Mouse (Mus musculus) kidney, postnatal 0 days (tissue): ENCODE data around the gene Pm20d2. TPM values are rescaled to one million over a fixed set of nuclear protein-coding genes. Genes with fewer than 3 reads are reported as not detected.
A peak's percentile ranks its signal among the peaks of the same experiment; 100 is the strongest.

Experiments used
- ATAC-seq: fragments of 200-750 bp; cut with Nextera tagmentation; replicated peaks from 2 replicates; pipeline ENCODE4 v1.8.0; 2017; ENCODE audit warnings: low read depth, moderate number of reproducible peaks, moderate TSS enrichment, moderate library complexity; ENCODE audit not compliant: low FRiP score
- DNase-seq: peaks from one replicate; pipeline ENCODE4 v3.0.0-alpha.2; 2016; ENCODE audit warnings: low spot score
- H3K27ac ChIP-seq: fragments of 300-500 bp; sonication (generic); 2 replicates; pipeline ENCODE4 v1.5.1; 2014; ENCODE audit warnings: mild to moderate bottlenecking
- H3K27me3 ChIP-seq: fragments of 300-500 bp; sonication (generic); 2 replicates; pipeline ENCODE4 v1.6.1; 2014; ENCODE audit warnings: low read length, mixed read lengths; ENCODE audit not compliant: insufficient read depth
- H3K36me3 ChIP-seq: fragments of 300-500 bp; sonication (generic); 2 replicates; pipeline ENCODE4 v1.6.1; 2014; ENCODE audit warnings: low read length, mixed read lengths; ENCODE audit not compliant: insufficient read depth
- H3K4me1 ChIP-seq: fragments of 300-500 bp; sonication (generic); replicated peaks from 2 replicates; pipeline ENCODE4 v1.6.1; 2014; ENCODE audit warnings: antibody characterized with exemption, low read length, mixed read lengths; ENCODE audit not compliant: insufficient read depth
- H3K4me2 ChIP-seq: fragments of 300-500 bp; sonication (generic); 2 replicates; pipeline ENCODE4 v1.6.1; 2014; ENCODE audit warnings: mild to moderate bottlenecking, low read length, moderate library complexity, mixed read lengths
- H3K4me3 ChIP-seq: fragments of 300-500 bp; sonication (generic); replicated peaks from 2 replicates; pipeline ENCODE4 v1.5.1; 2014; ENCODE audit warnings: low read depth, low read length
- H3K9ac ChIP-seq: fragments of 300-500 bp; sonication (generic); 2 replicates; pipeline ENCODE4 v1.6.1; 2014; ENCODE audit warnings: low read depth, low read length
- H3K9me3 ChIP-seq: fragments of 300-500 bp; sonication (generic); replicated peaks from 2 replicates; pipeline ENCODE4 v1.6.1; 2016; ENCODE audit warnings: low read length, inconsistent platforms, mixed read lengths
- CTCF ChIP-seq: IDR thresholded peaks from 2 replicates; pipeline ENCODE4 v1.5.1; 2016; ENCODE audit warnings: antibody characterized with exemption, low read depth, mild to moderate bottlenecking, moderate library complexity
- WGBS: fragments of 180-500 bp; shearing (Covaris S2); extraction: QIAGEN DNeasy Blood & Tissue Kit; methylation state at CpG from one replicate; pipeline ENCODE4 v1.1.7; 2014; 5-methylcytosine and 5-hydroxymethylcytosine counted together
- polyA plus RNA-seq: library from polyadenylated mRNA; unstranded; fragments of >200 nt; fragmentation: Nextera tagmentation; extraction: Ambion mirVana; gene quantifications from 2 replicates; pipeline ENCODE4 v1.2.1, GENCODE M21; 2015

Pm20d2 gene
- polyA plus RNA-seq, 1 experiment from 2014 or later: 0.87 TPM

DNA sequence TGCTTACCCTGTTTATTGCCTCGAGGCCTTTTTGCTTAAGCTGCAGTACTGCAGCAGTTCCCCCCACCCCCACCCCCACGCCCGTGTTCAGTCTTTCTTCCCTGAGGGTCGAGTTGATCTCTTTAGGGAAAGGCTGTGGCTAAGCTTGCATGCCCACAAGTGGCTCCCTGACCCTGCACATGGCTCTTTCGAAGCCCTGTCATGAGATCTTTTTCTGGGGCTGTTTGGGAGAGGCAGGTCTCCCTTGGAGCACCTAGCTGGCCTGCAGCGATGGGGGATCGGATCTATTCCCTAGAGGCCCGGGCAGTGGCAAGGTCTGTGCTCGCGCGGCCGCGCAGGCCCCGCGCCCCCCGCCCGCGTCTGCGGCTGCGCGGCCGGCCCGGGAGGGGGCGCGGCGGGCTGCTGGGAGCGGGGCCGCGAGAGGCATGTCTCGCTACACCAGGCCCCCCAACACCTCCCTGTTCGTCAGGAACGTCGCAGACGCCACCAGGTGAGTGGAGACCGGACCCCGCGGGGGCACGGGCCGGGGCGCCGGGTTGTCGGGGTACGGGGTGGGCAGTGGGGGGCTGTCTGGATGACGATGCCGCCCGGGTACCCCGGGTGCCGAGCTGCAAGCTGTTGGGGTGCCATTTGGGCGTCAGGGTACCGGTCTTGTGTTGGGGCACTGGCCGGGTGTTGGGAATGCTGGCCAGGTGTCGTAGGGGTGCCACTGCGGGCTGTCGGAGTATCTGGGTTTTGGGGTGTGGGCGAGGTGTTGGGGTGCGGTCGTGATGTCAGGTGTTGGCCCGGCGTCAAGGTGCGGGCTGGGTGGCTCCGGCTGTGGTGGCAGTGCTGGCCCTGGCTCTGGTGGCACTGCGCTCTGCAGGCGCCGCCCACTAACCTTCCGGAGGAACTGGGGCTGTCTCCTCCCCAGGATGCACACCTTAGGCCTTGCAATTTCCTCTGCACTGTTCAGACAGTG, 19.6 kb upstream of the Pm20d2 start, which contains the start of gene Srsf12:
TSS of gene Srsf12 (plus strand) at position 111 of the 961 bp plus-strand sequence.
- no peaks in the 10 kb centered on the region for H3K9me3 ChIP-seq

GRCm38 (mm10) chr4:33207551-33207950, 18.0 kb upstream of the Pm20d2 start:
- H3K9me3 ChIP-seq: no peaks in the 10 kb centered on the region
- no peak overlapping the region for H3K27ac ChIP-seq
- DNase-seq (no peak), ATAC-seq (no peak)
- no peak for TF ChIP-seq CTCF
- no peaks in the 10 kb centered on the region for H3K27me3 ChIP-seq
- H3K36me3 ChIP-seq: no peaks in the 10 kb centered on the region
- no peak overlapping the region for H3K9ac ChIP-seq
- H3K4me3 ChIP-seq: no peak overlapping the region
- 0 out of 2 replicates have a peak, but pooled peaks cover 5% of the 10 kb centered on the region for H3K4me1 ChIP-seq
- 66% methylated on average over 2 of the region's 2 CpGs for WGBS
- H3K4me2 ChIP-seq: no peak overlapping the region

More for the DNA sequence above, 19.6 kb upstream of the Pm20d2 start, which contains the start of gene Srsf12:
- peak within 1 kb of the TSS; percentile 57 for H3K4me3 ChIP-seq
- H3K4me1 ChIP-seq: 0 out of 2 replicates have a peak, but pooled peaks cover 5% of the 10 kb centered on the region
- TF ChIP-seq CTCF: peak; percentile 16; the same call in 1 of the 2 replicates
- DNase-seq (peak; percentile 23), ATAC-seq (peak; percentile 75)
- H3K9ac ChIP-seq: peak within 1 kb of the TSS; percentile 69
- H3K4me2 ChIP-seq: peak within 1 kb of the TSS; percentile 100
- no peak within 1 kb of the TSS for H3K27ac ChIP-seq
- H3K27me3 ChIP-seq: no peaks in the 10 kb centered on the region
- 3% methylated on average over 65 of the region's 65 CpGs for WGBS
- no peaks in the 10 kb centered on the region for H3K36me3 ChIP-seq

- 5% methylated on average over 4 of the region's 4 CpGs for WGBS
- H3K9ac ChIP-seq: no peak overlapping the region
- H3K36me3 ChIP-seq: no peaks in the 10 kb centered on the region
- no peak overlapping the region for H3K4me2 ChIP-seq
- DNase-seq: peak; percentile 62
- no peak overlapping the region for H3K4me3 ChIP-seq
- H3K9me3 ChIP-seq: no peaks in the 10 kb centered on the region
- peak; percentile 80 for TF ChIP-seq CTCF
- no peak for ATAC-seq
- H3K27ac ChIP-seq: no peak overlapping the region
- H3K27me3 ChIP-seq: no peaks in the 10 kb centered on the region
- 0 out of 2 replicates have a peak, but pooled peaks cover 5% of the 10 kb centered on the region for H3K4me1 ChIP-seq
These were observed 15.1 kb upstream of the Pm20d2 start for GRCm38 (mm10) chr4:33204682-33205081.

DNA sequence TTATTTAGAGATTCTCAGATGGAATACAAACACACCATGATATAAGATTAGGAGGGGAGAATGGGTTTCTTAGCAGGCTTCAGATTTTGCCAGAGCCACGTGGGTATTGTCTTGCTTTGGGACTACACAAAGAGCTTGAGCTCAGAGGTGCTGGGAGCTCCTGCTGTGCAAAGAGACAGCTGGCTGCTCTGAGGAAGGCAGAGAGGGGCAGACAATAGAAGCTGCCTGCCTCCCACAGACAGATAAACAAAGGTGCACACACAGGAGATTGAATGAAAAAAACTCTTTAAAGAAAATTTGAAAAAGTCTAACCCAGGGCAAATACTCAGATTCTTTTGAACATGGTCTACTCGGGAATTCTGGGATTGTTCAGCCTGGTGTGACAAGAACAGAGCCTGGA, 8.6 kb upstream of the Pm20d2 start:
- no peak overlapping the region for H3K4me3 ChIP-seq
- no peak overlapping the region for H3K4me2 ChIP-seq
- H3K9ac ChIP-seq: no peak overlapping the region
- DNase-seq (no peak), ATAC-seq (no peak)
- H3K36me3 ChIP-seq: no peaks in the 10 kb centered on the region
- no peak overlapping the region for H3K27ac ChIP-seq
- no peaks in the 10 kb centered on the region for H3K27me3 ChIP-seq
- no peaks in the 10 kb centered on the region for H3K9me3 ChIP-seq
- no peak for TF ChIP-seq CTCF
- H3K4me1 ChIP-seq: no peaks in the 10 kb centered on the region
- WGBS: 26% methylated on average over 2 of the region's 2 CpGs

DNA sequence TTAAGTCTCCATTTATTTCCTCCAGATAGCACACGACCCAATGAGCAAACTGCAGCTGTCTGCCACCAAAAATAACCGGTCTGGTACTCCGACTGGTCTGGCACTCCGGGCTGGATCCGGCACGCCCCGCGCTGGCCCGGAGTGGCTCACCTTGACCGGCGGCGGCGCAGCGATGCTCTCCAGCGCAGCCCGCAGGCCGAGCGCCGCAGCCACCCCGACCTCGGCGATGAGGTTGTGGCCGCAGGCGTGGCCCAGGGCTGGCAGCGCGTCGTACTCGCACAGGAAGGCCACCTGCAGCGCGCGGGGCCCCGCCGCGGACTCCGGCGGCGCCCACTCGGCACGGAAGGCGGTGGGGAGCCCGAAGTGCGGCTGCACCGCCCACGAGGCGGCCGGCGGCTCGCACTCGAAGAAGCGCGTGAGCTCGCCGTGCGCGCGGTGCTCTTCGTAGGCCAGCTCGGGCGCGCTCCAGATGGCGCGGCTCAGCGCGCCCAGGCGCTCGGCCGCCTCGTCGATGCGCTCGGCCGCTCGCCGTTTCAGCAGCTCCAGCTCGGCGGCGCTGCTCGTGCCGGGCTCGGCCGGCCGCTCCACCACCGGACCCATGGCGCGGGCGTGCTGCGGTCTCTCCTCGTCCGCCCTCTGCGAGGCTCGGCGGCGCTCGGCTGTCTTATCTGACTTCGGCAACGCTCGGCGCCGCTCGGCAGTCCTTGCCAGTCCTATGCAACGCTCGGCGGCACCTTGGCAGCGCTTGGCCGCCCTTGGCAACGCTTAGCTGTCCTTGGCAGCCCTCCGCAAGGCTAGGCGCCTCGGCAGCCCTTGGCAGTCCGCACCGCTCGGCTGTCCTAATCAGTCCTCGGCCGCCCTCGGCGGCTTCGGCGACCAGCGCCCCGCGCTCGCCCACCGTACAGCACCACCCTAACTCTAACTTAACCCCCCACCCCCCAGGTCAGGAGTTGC, 479 bp downstream of the Pm20d2 start:
- WGBS: under 1% methylated on average over 120 of the region's 123 CpGs

DNA sequence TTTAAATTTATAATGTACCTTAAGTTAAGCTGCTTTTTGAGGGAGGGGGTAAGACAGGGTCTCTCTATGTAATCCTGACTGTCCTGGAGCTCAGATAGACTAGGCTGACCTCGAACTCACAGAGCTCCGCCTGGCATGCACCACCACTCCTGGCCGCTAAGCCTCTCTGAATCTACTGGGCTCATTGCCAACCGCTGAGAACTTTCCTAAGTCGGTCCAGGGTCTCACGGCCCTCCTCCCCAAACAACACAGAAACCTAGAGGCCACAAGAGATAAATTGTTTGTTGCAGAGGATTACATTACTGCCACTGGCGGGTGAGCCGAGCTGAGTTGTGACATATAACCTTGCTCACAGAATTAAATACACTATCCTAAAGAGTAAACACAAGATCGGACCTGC, 1.4 kb downstream of the Pm20d2 start:
- 16% methylated on average over 9 of the region's 9 CpGs for WGBS

More for the DNA sequence above, 479 bp downstream of the Pm20d2 start:
- peak; percentile 93 for ATAC-seq
- no peaks in the 10 kb centered on the region for H3K9me3 ChIP-seq
- H3K4me2 ChIP-seq: peak overlapping the region; percentile 94
- peak; percentile 36; the same call in 1 of the 2 replicates for TF ChIP-seq CTCF
- H3K9ac ChIP-seq: peak overlapping the region; percentile 63
- peak overlapping the region; percentile 79 for H3K27ac ChIP-seq
- peak overlapping the region; percentile 55 for H3K4me3 ChIP-seq
- peak; percentile 83 for DNase-seq
- H3K4me1 ChIP-seq: no peaks in the 10 kb centered on the region; the same call in 1 of the 2 replicates
- H3K27me3 ChIP-seq: no peaks in the 10 kb centered on the region
- H3K36me3 ChIP-seq: no peaks in the 10 kb centered on the region

More for the DNA sequence above, 1.4 kb downstream of the Pm20d2 start:
- no peaks in the 10 kb centered on the region for H3K9me3 ChIP-seq
- no peak for ATAC-seq
- no peak overlapping the region for H3K4me3 ChIP-seq
- no peaks in the 10 kb centered on the region; the same call in 1 of the 2 replicates for H3K4me1 ChIP-seq
- H3K4me2 ChIP-seq: peak overlapping the region; percentile 94
- no peaks in the 10 kb centered on the region for H3K36me3 ChIP-seq
- no peak overlapping the region for H3K27ac ChIP-seq
- H3K27me3 ChIP-seq: no peaks in the 10 kb centered on the region
- H3K9ac ChIP-seq: no peak overlapping the region
- no peak for TF ChIP-seq CTCF
- DNase-seq: peak; percentile 61
